Mouse (Mus musculus): ENCODE results near the gene Ajuba.

GRCm38 (mm10) chr14:54617897-54618365, 40.6 kb upstream of the Ajuba start, which contains the start of gene Psmb5:
- peak; percentile 89 for TF ChIP-seq HCFC1 (IDR thresholded peaks at IDR 0.05; ENCODE audit: borderline replicate concordance, insufficient read depth, low read length)
- no peak for TF ChIP-seq ZC3H11A (IDR thresholded peaks at IDR 0.05; ENCODE audit: borderline replicate concordance, low read depth, low read length)

Data from ES-E14 (cell line).